Mouse (Mus musculus) kidney, adult 2 months (tissue): ENCODE data around the gene Mpdz. TPM values are rescaled to one million over a fixed set of nuclear protein-coding genes. Genes with fewer than 3 reads are reported as not detected.

Experiments used
- DNase-seq: peaks from one replicate; pipeline ENCODE4 v3.0.0; 2021
- H3K27ac ChIP-seq: fragments of 200-500 bp; 2 replicates; pipeline ENCODE4 v1.5.1; 2012; ENCODE audit warnings: low read depth, low read length, control low read depth, inconsistent platforms; ENCODE audit not compliant: insufficient read depth
- H3K27me3 ChIP-seq: fragments of 200-500 bp; replicated peaks from 2 replicates; pipeline ENCODE4 v1.6.1; 2012; ENCODE audit warnings: mild to moderate bottlenecking, moderate library complexity, low read length, inconsistent platforms; ENCODE audit not compliant: control insufficient read depth, insufficient read depth
- H3K36me3 ChIP-seq: fragments of 200-500 bp; 2 replicates; pipeline ENCODE4 v1.6.1; 2012; ENCODE audit warnings: mild to moderate bottlenecking, moderate library complexity, low read length, inconsistent platforms; ENCODE audit not compliant: control insufficient read depth, insufficient read depth
- H3K4me1 ChIP-seq: fragments of 200-500 bp; 2 replicates; pipeline ENCODE4 v1.6.1; 2011; ENCODE audit warnings: low read length; ENCODE audit not compliant: control insufficient read depth, insufficient read depth
- H3K4me3 ChIP-seq: fragments of 200-500 bp; 2 replicates; pipeline ENCODE4 v1.5.1; 2011; ENCODE audit warnings: mild to moderate bottlenecking, low read depth, low read length, control low read depth; ENCODE audit not compliant: insufficient read depth
- CTCF ChIP-seq: fragments of 200-500 bp; conservative IDR thresholded peaks from 2 replicates; pipeline ENCODE4 v1.5.1; 2011; ENCODE audit warnings: low read depth, mild to moderate bottlenecking, control low read depth, low read length, moderate library complexity, mixed read lengths; ENCODE audit not compliant: insufficient read depth, insufficient read length
- POLR2A ChIP-seq: fragments of 200-500 bp; IDR thresholded peaks from one replicate; pipeline ENCODE4 v1.6.1; 2011; ENCODE audit warnings: low read depth, low read length, control low read depth
- WGBS: fragments of 180-500 bp; shearing (Covaris S2); methylation state at CpG from one replicate; pipeline ENCODE4 v1.1.7; 2018; 5-methylcytosine and 5-hydroxymethylcytosine counted together
- polyA plus RNA-seq: library from polyadenylated mRNA; depleted of rRNA; stranded (reverse); fragments of >200 nt; gene quantifications from 2 replicates; pipeline ENCODE4 v1.2.3, GENCODE M21; 2012

The Mpdz gene
- polyA plus RNA-seq, 1 experiment: 11.4 TPM

DNA sequence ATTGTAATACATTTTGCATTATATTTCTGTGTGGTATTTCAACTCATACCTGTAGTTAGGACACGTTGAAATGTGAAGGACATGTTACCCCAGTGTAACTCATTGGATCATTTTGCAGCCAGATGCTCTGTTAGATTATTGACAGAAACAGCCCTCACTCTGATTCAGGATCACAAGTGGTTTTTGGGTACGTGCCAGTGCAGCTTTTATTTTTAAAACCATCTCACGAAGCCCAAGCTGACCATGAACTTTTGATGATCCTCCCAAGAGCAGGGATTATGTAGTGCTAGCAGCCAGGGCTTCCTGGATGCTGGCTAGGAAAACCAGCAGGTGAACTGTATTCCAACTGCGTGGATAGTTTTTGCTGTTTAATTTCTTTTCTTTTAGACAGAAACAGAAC is 19.6 kb upstream of the Mpdz start:
- Histone ChIP-seq H3K27ac (no peak overlapping the region), H3K27me3 (no peaks in the 10 kb centered on the region), H3K4me3 (no peak overlapping the region), H3K36me3 (no peaks in the 10 kb centered on the region), H3K4me1 (no peaks in the 10 kb centered on the region)
- no peak for DNase-seq
- TF ChIP-seq CTCF (no peak), POLR2A (no peak)
- 45% methylated on average over 4 of the region's 4 CpGs for WGBS

- no peaks in the 10 kb centered on the region for H3K27me3 ChIP-seq
- no peak overlapping the region for H3K27ac ChIP-seq
- no peaks in the 10 kb centered on the region for H3K4me1 ChIP-seq
- DNase-seq: no peak
- no peaks in the 10 kb centered on the region for H3K36me3 ChIP-seq
- no peak overlapping the region for H3K4me3 ChIP-seq
- WGBS: 78% methylated on average over 1 of the region's 1 CpGs
- TF ChIP-seq POLR2A (no peak), CTCF (no peak)
Measured at GRCm38 (mm10) chr4:81458921-81459320, 16.3 kb upstream of the Mpdz start.

GRCm38 (mm10) chr4:81453806-81454205 is 11.2 kb upstream of the Mpdz start:
- TF ChIP-seq POLR2A (no peak), CTCF (no peak)
- H3K36me3 ChIP-seq: no peaks in the 10 kb centered on the region
- H3K27me3 ChIP-seq: no peaks in the 10 kb centered on the region
- H3K4me1 ChIP-seq: no peaks in the 10 kb centered on the region
- H3K4me3 ChIP-seq: no peak overlapping the region
- DNase-seq: no peak
- WGBS: 67% methylated on average over 3 of the region's 3 CpGs
- no peak overlapping the region for H3K27ac ChIP-seq

GRCm38 (mm10) chr4:81452183-81452582 is 9.6 kb upstream of the Mpdz start:
- WGBS: 72% methylated on average over 2 of the region's 2 CpGs
- no peak for TF ChIP-seq POLR2A

GRCm38 (mm10) chr4:81449413-81449812 is 6.8 kb upstream of the Mpdz start:
- TF ChIP-seq POLR2A: no peak
- no peak for TF ChIP-seq CTCF
- H3K27ac ChIP-seq: no peak overlapping the region
- H3K36me3 ChIP-seq: no peaks in the 10 kb centered on the region
- WGBS: 84% methylated on average over 4 of the region's 4 CpGs
- H3K4me3 ChIP-seq: no peak overlapping the region
- H3K4me1 ChIP-seq: no peaks in the 10 kb centered on the region
- H3K27me3 ChIP-seq: no peaks in the 10 kb centered on the region
- peak; percentile 11 for DNase-seq

More at GRCm38 (mm10) chr4:81452183-81452582, 9.6 kb upstream of the Mpdz start:
- Histone ChIP-seq H3K4me1 (no peaks in the 10 kb centered on the region), H3K4me3 (no peak overlapping the region), H3K36me3 (no peaks in the 10 kb centered on the region), H3K27me3 (no peaks in the 10 kb centered on the region), H3K27ac (no peak overlapping the region)
- DNase-seq: no peak

DNA sequence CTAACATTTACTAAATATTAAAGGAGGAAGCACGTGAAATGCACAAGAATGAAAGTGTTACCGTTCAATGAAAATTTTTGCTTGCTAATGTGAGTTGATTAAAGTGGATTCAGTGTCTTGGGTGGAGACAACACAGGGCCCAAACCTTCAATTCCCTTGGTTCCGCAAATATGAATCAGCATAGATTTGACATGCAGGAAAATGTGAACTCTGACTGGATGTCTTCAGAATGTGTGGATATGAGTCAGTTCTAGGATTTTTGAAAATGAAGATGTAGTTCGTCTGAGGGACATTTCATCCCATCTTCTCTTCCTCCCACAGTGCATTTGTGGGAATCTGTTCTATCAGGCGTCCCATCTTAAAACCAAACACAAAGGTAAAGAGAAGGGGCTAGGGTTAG is 951 bp upstream of the Mpdz start:
- no peaks in the 10 kb centered on the region for H3K36me3 ChIP-seq
- H3K27me3 ChIP-seq: no peaks in the 10 kb centered on the region
- H3K4me1 ChIP-seq: no peaks in the 10 kb centered on the region
- WGBS: 93% methylated on average over 5 of the region's 5 CpGs
- DNase-seq: no peak
- no peak overlapping the region for H3K4me3 ChIP-seq
- H3K27ac ChIP-seq: no peak overlapping the region
- TF ChIP-seq POLR2A (no peak), CTCF (no peak)

DNA sequence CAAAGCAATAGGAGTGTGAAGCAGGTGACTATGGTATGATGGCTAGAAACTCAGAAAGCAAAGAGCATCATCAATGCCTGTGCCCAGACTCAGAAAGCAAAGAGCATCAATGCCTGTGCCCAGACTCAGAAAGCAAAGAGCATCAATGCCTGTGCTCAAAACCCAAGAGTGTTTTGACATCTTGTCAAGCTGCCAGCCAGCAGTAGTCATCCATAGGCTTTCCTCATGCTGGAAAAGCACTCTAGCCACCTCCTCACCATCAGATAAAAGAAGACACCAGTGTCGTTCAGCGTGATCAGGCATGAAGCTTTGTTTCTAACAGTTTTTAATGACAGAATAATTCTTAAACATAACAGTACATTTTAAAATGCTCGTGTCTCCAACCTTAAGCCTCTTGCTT is 8.7 kb downstream of the Mpdz start:
- TF ChIP-seq POLR2A: no peak
- H3K27me3 ChIP-seq: no peaks in the 10 kb centered on the region
- H3K4me3 ChIP-seq: no peak overlapping the region
- H3K4me1 ChIP-seq: peaks cover 3% of the 10 kb centered on the region; the same call in 1 of the 2 replicates
- no peak for DNase-seq
- no peaks in the 10 kb centered on the region for H3K36me3 ChIP-seq
- WGBS: 91% methylated on average over 3 of the region's 3 CpGs
- no peak overlapping the region for H3K27ac ChIP-seq

GRCm38 (mm10) chr4:81430826-81431225 is 11.8 kb downstream of the Mpdz start:
- Histone ChIP-seq H3K36me3 (no peaks in the 10 kb centered on the region), H3K27ac (no peak overlapping the region), H3K27me3 (no peaks in the 10 kb centered on the region; the same call in 1 of the 2 replicates), H3K4me1 (peaks cover 3% of the 10 kb centered on the region; the same call in 1 of the 2 replicates), H3K4me3 (no peak overlapping the region)
- 73% methylated on average over 4 of the region's 4 CpGs for WGBS
- no peak for DNase-seq
- no peak for TF ChIP-seq CTCF
- TF ChIP-seq POLR2A: no peak
